Mouse (Mus musculus) bone marrow, adult 2 months (tissue): ENCODE data around the gene Mdfi.

Experiments used
- CTCF ChIP-seq: fragments of 200-500 bp; IDR thresholded peaks from 2 replicates; pipeline ENCODE4 v1.5.1; 2011; ENCODE audit warnings: low read length, control low read depth; ENCODE audit not compliant: control insufficient read depth, insufficient read depth
- POLR2A ChIP-seq: fragments of 200-500 bp; IDR thresholded peaks from 2 replicates; pipeline ENCODE4 v1.6.1; 2011; ENCODE audit warnings: low read depth, mild to moderate bottlenecking, control low read depth, low read length, borderline replicate concordance; ENCODE audit not compliant: control insufficient read depth

DNA sequence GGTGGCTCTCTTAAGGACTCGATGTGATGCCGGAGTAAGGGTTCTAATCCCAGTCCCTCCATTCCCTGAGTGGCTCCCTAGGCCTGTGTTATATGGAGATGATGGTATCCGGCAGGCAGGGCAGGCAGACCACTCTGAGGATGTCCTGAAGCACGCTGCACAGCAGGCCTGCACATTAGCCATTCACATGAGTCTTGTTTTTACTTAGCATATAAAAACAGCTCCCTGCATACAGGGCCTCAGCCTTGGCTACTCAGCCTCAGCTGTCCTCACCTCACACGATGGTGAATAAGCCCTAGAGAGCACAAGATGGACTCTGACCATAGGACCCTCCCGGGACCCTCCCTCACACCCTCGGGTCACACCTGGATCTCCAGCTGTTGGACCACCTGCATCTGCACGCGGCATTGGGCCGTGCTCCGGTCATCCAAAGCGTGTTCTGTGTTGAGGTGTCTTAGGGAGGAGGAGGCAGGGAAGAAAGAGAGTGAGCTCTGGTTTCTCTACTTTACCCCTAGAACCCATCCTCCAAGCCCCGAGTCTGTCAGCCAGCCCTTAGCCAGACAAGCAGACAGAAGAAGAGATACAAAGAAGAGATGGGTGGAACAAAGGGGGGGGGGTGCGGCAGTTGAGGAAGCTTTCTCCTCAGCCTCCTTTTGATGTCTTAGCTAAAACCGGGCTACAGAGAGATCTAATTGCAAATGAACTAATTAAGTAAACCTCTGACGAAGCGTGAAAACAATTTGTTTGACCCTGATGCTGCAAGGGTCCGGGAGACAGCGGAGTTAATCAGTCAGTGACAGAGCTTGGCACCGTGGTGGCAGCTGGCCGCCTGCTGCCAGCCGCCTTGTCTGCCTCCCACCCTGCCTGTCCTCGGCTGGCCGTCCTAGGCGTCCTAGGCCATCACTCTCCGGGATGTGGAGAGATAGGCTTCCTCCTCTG is 42.6 kb upstream of the Mdfi start:
- no peak for TF ChIP-seq CTCF
- TF ChIP-seq POLR2A = no peak
